Mouse (Mus musculus) spleen, adult 2 months (tissue): ENCODE measurements around the gene Dpep1. TPM values are rescaled to one million over a fixed set of nuclear protein-coding genes. Genes with fewer than 3 reads are reported as not detected.
"Not testable (repeated sequence)": the region's sequence is repeated elsewhere in the genome, so short reads cannot be mapped to it uniquely, and the experiment has no call there.

Experiments used
- DNase-seq, 2 experiments: peaks; one replicate each; pipeline versions ENCODE4 v3.0.0 to v3.0.0-alpha.2; 2012 to 2021; ENCODE audit warnings: low spot score in 2 of 2, low read depth in 1 of 2
- H3K27ac ChIP-seq: fragments of 200-500 bp; 2 replicates; pipeline ENCODE4 v1.5.1; 2012; ENCODE audit warnings: low read length, inconsistent platforms; ENCODE audit not compliant: insufficient read depth
- H3K27me3 ChIP-seq: fragments of 200-500 bp; 2 replicates; pipeline ENCODE4 v1.6.1; 2012; ENCODE audit warnings: mild to moderate bottlenecking, moderate library complexity, low read length, inconsistent platforms; ENCODE audit not compliant: control insufficient read depth, insufficient read depth
- H3K36me3 ChIP-seq: fragments of 200-500 bp; 2 replicates; pipeline ENCODE4 v1.6.1; 2012; ENCODE audit warnings: mild to moderate bottlenecking, low read length, inconsistent platforms; ENCODE audit not compliant: control insufficient read depth, insufficient read depth
- H3K4me1 ChIP-seq: fragments of 200-500 bp; 2 replicates; pipeline ENCODE4 v1.6.1; 2011; ENCODE audit warnings: inconsistent platforms; ENCODE audit not compliant: control insufficient read depth, insufficient read depth, insufficient read length
- H3K4me3 ChIP-seq: fragments of 200-500 bp; 2 replicates; pipeline ENCODE4 v1.5.1; 2011; ENCODE audit warnings: mild to moderate bottlenecking, inconsistent platforms; ENCODE audit not compliant: insufficient read depth, insufficient read length; ENCODE audit errors: extremely low read depth
- CTCF ChIP-seq: fragments of 200-500 bp; IDR thresholded peaks from 2 replicates; pipeline ENCODE4 v1.5.1; 2011; ENCODE audit warnings: mild to moderate bottlenecking, inconsistent platforms; ENCODE audit not compliant: insufficient read depth, insufficient read length, insufficient replicate concordance; ENCODE audit errors: extremely low read depth
- POLR2A ChIP-seq: fragments of 200-500 bp; IDR thresholded peaks from 2 replicates; pipeline ENCODE4 v1.6.1; 2011; ENCODE audit warnings: low read depth, low read length, inconsistent platforms
- WGBS: fragments of 180-500 bp; shearing (Covaris S2); methylation state at CpG from one replicate; pipeline ENCODE4 v1.1.7; 2018; 5-methylcytosine and 5-hydroxymethylcytosine counted together
- polyA plus RNA-seq: library from polyadenylated mRNA; depleted of rRNA; stranded (reverse); fragments of >200 nt; gene quantifications from 2 replicates; pipeline ENCODE4 v1.2.3, GENCODE M21; 2012

The Dpep1 gene
- polyA plus RNA-seq, 1 experiment = 1.6 TPM

GRCm38 (mm10) chr8:123188841-123189240, 2.8 kb downstream of the Dpep1 start:
- no peak overlapping the region for H3K4me3 ChIP-seq
- no peaks in the 10 kb centered on the region for H3K27me3 ChIP-seq
- H3K4me1 ChIP-seq = no peaks in the 10 kb centered on the region
- H3K36me3 ChIP-seq = no peaks in the 10 kb centered on the region
- DNase-seq = no peak
- TF ChIP-seq CTCF (no peak), POLR2A (no peak)
- 47% methylated on average over 7 of the region's 7 CpGs for WGBS
- no peak overlapping the region for H3K27ac ChIP-seq

GRCm38 (mm10) chr8:123190678-123191077, 4.6 kb downstream of the Dpep1 start:
- H3K4me1 ChIP-seq = no peaks in the 10 kb centered on the region
- 3% methylated on average over 9 of the region's 9 CpGs for WGBS
- no peaks in the 10 kb centered on the region for H3K36me3 ChIP-seq
- peak in 1 of 2 experiments; percentile 14 for DNase-seq
- no peak overlapping the region for H3K27ac ChIP-seq
- no peak overlapping the region for H3K4me3 ChIP-seq
- TF ChIP-seq POLR2A (no peak), CTCF (peak; percentile 35; the same call in 1 of the 2 replicates)
- H3K27me3 ChIP-seq = no peaks in the 10 kb centered on the region

GRCm38 (mm10) chr8:123191908-123192307, 5.9 kb downstream of the Dpep1 start:
- no peak overlapping the region for H3K27ac ChIP-seq
- no peak for DNase-seq
- WGBS = 65% methylated on average over 8 of the region's 8 CpGs

GRCm38 (mm10) chr8:123193771-123194170, 7.7 kb downstream of the Dpep1 start:
- H3K27me3 ChIP-seq = no peaks in the 10 kb centered on the region
- DNase-seq = no peak
- no peak overlapping the region for H3K27ac ChIP-seq
- no peaks in the 10 kb centered on the region for H3K4me1 ChIP-seq
- 92% methylated on average over 9 of the region's 9 CpGs for WGBS
- no peak overlapping the region for H3K4me3 ChIP-seq
- no peak for TF ChIP-seq POLR2A
- no peak for TF ChIP-seq CTCF
- no peaks in the 10 kb centered on the region for H3K36me3 ChIP-seq

More at GRCm38 (mm10) chr8:123191908-123192307, 5.9 kb downstream of the Dpep1 start:
- no peak overlapping the region for H3K4me3 ChIP-seq
- no peaks in the 10 kb centered on the region for H3K27me3 ChIP-seq
- TF ChIP-seq CTCF (no peak), POLR2A (no peak)
- H3K36me3 ChIP-seq = no peaks in the 10 kb centered on the region
- no peaks in the 10 kb centered on the region for H3K4me1 ChIP-seq

GRCm38 (mm10) chr8:123197016-123197415, 11.0 kb downstream of the Dpep1 start:
- WGBS = 69% methylated on average over 5 of the region's 5 CpGs
- DNase-seq, H3K4me1 ChIP-seq, H3K4me3 ChIP-seq, H3K27me3 ChIP-seq, H3K36me3 ChIP-seq, H3K27ac ChIP-seq: not testable (repeated sequence)

- Histone ChIP-seq H3K27me3 (no peaks in the 10 kb centered on the region), H3K36me3 (no peaks in the 10 kb centered on the region), H3K4me1 (no peaks in the 10 kb centered on the region), H3K4me3 (no peak overlapping the region), H3K27ac (no peak overlapping the region)
- 72% methylated on average over 14 of the region's 14 CpGs for WGBS
- TF ChIP-seq CTCF = no peak
- TF ChIP-seq POLR2A = no peak
- DNase-seq = no peak
Measured at GRCm38 (mm10) chr8:123199864-123200263, 13.8 kb downstream of the Dpep1 start.

GRCm38 (mm10) chr8:123202288-123202687, 16.2 kb downstream of the Dpep1 start:
- WGBS = 20% methylated on average over 5 of the region's 5 CpGs
- Histone ChIP-seq H3K27ac (no peak overlapping the region), H3K4me1 (no peaks in the 10 kb centered on the region), H3K4me3 (no peak overlapping the region), H3K27me3 (no peaks in the 10 kb centered on the region), H3K36me3 (peaks cover 14% of the 10 kb centered on the region)
- peak in 1 of 2 experiments; percentile 55 for DNase-seq
- TF ChIP-seq POLR2A = no peak
- TF ChIP-seq CTCF = peak; percentile 58; the same call in 1 of the 2 replicates

GRCm38 (mm10) chr8:123203571-123203970, 17.5 kb downstream of the Dpep1 start:
- WGBS = 80% methylated on average over 3 of the region's 3 CpGs
- no peak for DNase-seq
- no peak overlapping the region for H3K27ac ChIP-seq
- no peak overlapping the region for H3K4me3 ChIP-seq
- H3K36me3 ChIP-seq = peaks cover 23% of the 10 kb centered on the region
- H3K27me3 ChIP-seq = no peaks in the 10 kb centered on the region
- no peaks in the 10 kb centered on the region for H3K4me1 ChIP-seq
- TF ChIP-seq POLR2A = no peak
- no peak for TF ChIP-seq CTCF
